Mouse (Mus musculus) neural tube, embryonic 12.5 days (tissue): ENCODE measurements around the gene BC035044. TPM values are rescaled to one million over a fixed set of nuclear protein-coding genes. Genes with fewer than 3 reads are reported as not detected.
"Not testable (repeated sequence)": the region's sequence is repeated elsewhere in the genome, so short reads cannot be mapped to it uniquely, and the experiment has no call there.

Source experiments
- ATAC-seq: fragments of 200-750 bp; cut with Nextera tagmentation; 2 replicates; pipeline ENCODE4 v1.8.0; 2017; ENCODE audit warnings: low read depth, mild to moderate bottlenecking, moderate TSS enrichment, moderate library complexity; ENCODE audit not compliant: low FRiP score
- H3K27ac ChIP-seq: fragments of 300-500 bp; sonication (generic); 2 replicates; pipeline ENCODE4 v1.5.1; 2016
- H3K27me3 ChIP-seq: fragments of 300-500 bp; sonication (generic); replicated peaks from 2 replicates; pipeline ENCODE4 v1.6.1; 2016; ENCODE audit warnings: mild to moderate bottlenecking
- H3K36me3 ChIP-seq: fragments of 300-500 bp; sonication (generic); 2 replicates; pipeline ENCODE4 v1.6.1; 2016; ENCODE audit warnings: mild to moderate bottlenecking
- H3K4me1 ChIP-seq: fragments of 300-500 bp; sonication (generic); 2 replicates; pipeline ENCODE4 v1.6.1; 2016
- H3K4me2 ChIP-seq: fragments of 300-500 bp; sonication (generic); replicated peaks from 2 replicates; pipeline ENCODE4 v1.6.1; 2016; ENCODE audit warnings: mild to moderate bottlenecking
- H3K4me3 ChIP-seq: fragments of 300-500 bp; sonication (generic); 2 replicates; pipeline ENCODE4 v1.5.1; 2016
- H3K9ac ChIP-seq: fragments of 300-500 bp; sonication (generic); 2 replicates; pipeline ENCODE4 v1.6.1; 2016; ENCODE audit warnings: mild to moderate bottlenecking
- H3K9me3 ChIP-seq: fragments of 300-500 bp; sonication (generic); 2 replicates; pipeline ENCODE4 v1.6.1; 2016; ENCODE audit warnings: mild to moderate bottlenecking
- WGBS: fragments of 180-500 bp; shearing (Covaris S2); methylation state at CpG from one replicate; pipeline ENCODE4 v1.1.7; 2016; 5-methylcytosine and 5-hydroxymethylcytosine counted together
- polyA plus RNA-seq: library from polyadenylated mRNA; unstranded; fragments of >200 nt; fragmentation: Nextera tagmentation; extraction: Ambion mirVana; gene quantifications from 2 replicates; pipeline ENCODE4 v1.2.1, GENCODE M21; 2016

BC035044 gene
- polyA plus RNA-seq, 1 experiment from 2014 or later, result 0.80 TPM

DNA sequence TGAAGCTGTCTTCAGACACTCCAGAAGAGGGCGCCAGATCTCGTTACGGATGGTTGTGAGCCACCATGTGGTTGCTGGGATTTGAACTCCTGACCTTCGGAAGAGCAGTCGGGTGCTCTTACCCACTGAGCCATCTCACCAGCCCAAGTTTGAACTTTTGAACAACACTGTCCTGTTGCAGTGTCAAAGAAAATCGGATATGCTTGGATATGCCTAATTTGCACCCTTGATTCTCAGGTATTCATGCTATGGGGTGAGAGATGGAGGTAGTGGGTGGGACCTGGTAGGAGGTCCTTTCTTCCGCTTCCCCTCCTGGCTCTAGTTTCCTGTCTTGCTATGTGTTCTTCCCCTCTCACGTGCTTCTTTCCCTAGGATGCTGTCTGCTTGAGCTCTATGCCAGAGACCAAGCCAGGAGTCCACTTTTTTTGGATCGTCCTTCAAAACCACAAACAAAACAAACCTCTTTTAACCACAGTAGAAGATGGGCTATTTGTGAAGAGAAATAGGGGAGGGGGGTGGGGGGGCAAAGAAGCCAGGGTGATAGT lies 44.9 kb downstream of the BC035044 start:
- no peak overlapping the region for H3K4me3 ChIP-seq
- no peaks in the 10 kb centered on the region for H3K27me3 ChIP-seq
- H3K9ac ChIP-seq, result no peak overlapping the region
- H3K4me1 ChIP-seq, result 0 out of 2 replicates have a peak, but pooled peaks cover 5% of the 10 kb centered on the region
- no peak overlapping the region for H3K27ac ChIP-seq
- WGBS, result 53% methylated on average over 9 of the region's 9 CpGs
- no peaks in the 10 kb centered on the region for H3K36me3 ChIP-seq
- no peaks in the 10 kb centered on the region for H3K9me3 ChIP-seq
- H3K4me2 ChIP-seq, result no peak overlapping the region
- ATAC-seq, result no peak

DNA sequence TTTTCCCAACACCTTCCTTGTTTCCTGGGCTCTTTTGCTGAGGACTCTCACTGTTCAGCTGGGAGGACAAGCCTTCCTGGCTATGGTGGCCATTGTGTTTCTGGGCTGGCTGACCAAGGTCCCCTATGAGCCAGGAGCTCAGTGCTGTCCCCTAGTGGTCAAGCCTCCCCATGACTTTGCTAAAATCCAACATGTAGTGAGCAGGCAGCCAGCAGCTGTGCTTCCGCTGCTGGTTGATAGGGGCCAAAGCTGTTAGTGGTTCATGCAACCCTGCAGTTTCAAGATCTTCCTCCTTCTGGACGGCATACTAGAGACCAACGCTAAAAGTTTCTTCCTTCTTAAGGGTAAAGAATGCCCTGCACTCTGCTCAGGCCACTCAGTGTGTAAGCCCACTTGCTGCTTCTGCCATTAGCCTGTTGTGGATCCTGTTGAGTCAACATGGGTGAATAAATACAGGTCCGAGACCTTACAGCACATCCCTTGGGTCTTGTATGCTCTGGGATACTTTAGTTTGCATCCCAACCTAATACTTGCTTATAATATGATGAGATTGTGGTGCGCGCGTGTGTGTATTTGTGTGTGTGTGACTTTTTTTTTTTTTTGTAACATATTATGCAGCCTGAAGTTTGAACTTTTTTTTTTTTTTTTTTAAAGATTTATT lies 45.5 kb downstream of the BC035044 start:
- Histone ChIP-seq H3K36me3 (no peaks in the 10 kb centered on the region), H3K4me1 (0 out of 2 replicates have a peak, but pooled peaks cover 5% of the 10 kb centered on the region), H3K4me2 (peak overlapping the region; percentile 27; the same call in 1 of the 2 replicates), H3K27ac (no peak overlapping the region), H3K9me3 (no peaks in the 10 kb centered on the region), H3K9ac (no peak overlapping the region), H3K27me3 (no peaks in the 10 kb centered on the region), H3K4me3 (no peak overlapping the region)
- 31% methylated on average over 7 of the region's 7 CpGs for WGBS
- ATAC-seq, result no peak

DNA sequence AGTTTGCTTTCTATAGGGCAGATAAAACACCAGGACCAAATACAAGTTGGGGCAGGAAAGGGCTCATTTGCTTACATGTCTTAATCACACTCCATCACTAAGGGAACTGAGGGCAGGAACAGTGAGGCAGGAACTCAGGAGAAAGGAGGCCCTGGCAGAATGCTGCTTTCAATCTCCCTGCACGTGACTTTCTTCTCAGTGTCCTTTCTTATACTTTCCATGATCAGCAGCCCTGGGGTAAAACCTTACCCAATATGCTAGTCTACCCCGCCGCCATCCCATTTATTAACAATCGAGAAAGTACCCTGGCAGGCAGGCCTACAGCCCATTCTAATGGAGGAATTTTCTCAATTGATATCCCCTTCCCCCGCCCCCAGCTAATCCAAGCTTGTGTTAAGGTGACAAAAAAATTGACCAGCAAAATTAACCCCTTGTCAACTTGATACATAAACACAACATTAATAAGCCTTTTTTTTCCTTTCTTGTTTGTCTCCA lies 46.3 kb downstream of the BC035044 start:
- 0 out of 2 replicates have a peak, but pooled peaks cover 5% of the 10 kb centered on the region for H3K4me1 ChIP-seq
- no peaks in the 10 kb centered on the region for H3K36me3 ChIP-seq
- H3K27ac ChIP-seq, result no peak overlapping the region
- no peak overlapping the region for H3K4me3 ChIP-seq
- H3K9me3 ChIP-seq, result no peaks in the 10 kb centered on the region
- WGBS, result 82% methylated on average over 5 of the region's 5 CpGs
- peak overlapping the region; percentile 62; the same call in 1 of the 2 replicates for H3K4me2 ChIP-seq
- no peak overlapping the region for H3K9ac ChIP-seq
- H3K27me3 ChIP-seq, result no peaks in the 10 kb centered on the region
- ATAC-seq, result no peak

DNA sequence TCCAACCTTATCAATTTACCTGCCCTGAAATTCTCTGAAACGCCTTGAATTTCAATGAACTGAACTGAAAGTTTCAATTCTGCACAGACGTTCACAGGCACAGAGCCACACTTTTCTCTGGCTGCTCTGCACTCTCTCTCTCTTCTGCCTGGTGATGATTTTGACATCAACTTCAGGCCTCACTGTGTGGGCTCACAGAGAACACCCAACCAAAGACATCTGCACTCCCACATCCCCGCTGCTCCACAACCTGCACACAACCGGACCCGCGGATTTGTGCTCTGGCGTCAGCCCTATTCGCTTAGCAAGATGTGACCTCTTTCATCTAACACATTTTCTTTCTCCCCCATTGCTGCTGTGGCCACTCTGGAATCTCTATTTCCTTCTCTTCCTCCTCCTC lies 46.8 kb downstream of the BC035044 start:
- Histone ChIP-seq H3K27me3 (no peaks in the 10 kb centered on the region), H3K4me2 (peak overlapping the region; percentile 62), H3K36me3 (no peaks in the 10 kb centered on the region), H3K27ac (no peak overlapping the region), H3K4me1 (0 out of 2 replicates have a peak, but pooled peaks cover 5% of the 10 kb centered on the region), H3K9me3 (no peaks in the 10 kb centered on the region), H3K4me3 (peak overlapping the region; percentile 73; the same call in 1 of the 2 replicates), H3K9ac (no peak overlapping the region; the same call in 1 of the 2 replicates)
- WGBS, result 40% methylated on average over 8 of the region's 8 CpGs
- no peak for ATAC-seq

DNA sequence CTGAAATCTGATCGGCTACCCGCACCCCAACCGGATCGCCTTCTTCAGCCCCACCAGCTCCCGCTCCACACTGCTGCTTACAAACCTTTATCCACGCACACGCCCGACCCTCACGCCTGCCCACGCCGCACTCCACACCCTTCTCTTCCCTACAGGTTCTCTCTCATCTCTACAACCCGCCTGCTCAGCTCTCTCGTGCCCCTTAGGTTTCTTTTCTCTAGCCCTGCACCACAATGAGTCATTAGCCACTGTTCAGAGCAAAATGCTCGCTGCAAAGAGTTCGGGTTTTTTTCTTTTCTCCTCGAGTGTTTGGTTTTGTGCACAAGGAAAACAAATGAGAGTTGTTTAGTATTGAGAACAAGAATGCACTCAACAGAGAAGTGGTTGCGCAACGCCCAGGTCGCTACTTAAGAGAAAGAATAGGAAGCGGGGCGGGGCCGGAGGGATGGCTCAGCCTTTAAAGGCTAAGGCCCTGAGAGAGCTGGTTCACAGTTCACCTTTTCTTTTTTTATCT lies 47.4 kb downstream of the BC035044 start:
- Histone ChIP-seq H3K27me3 (no peaks in the 10 kb centered on the region), H3K9ac (peak overlapping the region; percentile 51), H3K27ac (peak overlapping the region; percentile 74; the same call in 1 of the 2 replicates), H3K4me2 (peak overlapping the region; percentile 62), H3K36me3 (no peaks in the 10 kb centered on the region), H3K4me1 (0 out of 2 replicates have a peak, but pooled peaks cover 5% of the 10 kb centered on the region), H3K9me3 (no peaks in the 10 kb centered on the region), H3K4me3 (peak overlapping the region; percentile 73)
- peak; percentile 44 for ATAC-seq
- under 1% methylated on average over 22 of the region's 22 CpGs for WGBS

DNA sequence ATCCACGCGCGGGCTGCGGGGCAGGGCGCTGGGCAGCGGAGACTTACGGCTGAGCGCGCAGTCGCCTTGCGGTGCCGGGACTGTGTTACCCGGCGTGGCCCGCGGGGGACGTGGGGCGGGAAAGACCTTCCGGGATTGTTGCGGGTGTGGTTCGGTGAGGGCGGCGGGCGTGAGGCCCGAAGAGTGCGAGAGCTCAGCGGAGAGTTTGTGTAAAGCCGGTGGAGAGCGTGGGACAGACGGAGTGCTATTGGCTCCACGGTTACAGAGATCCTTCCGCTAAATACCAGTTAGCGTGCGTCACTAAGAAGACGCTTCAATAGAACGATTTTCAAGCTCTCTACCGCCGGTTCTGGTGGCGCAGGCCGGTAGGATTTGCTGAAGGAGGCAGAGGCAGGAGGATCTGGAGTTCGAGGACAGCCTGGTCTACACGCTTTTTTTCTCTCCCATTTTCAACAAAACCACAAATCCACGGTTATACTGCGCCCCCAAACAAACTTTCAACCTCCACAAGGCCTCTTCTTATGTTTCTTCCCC lies 47.9 kb downstream of the BC035044 start:
- Histone ChIP-seq H3K4me1 (0 out of 2 replicates have a peak, but pooled peaks cover 5% of the 10 kb centered on the region), H3K4me2 (peak overlapping the region; percentile 62), H3K27ac (peak overlapping the region; percentile 74; the same call in 1 of the 2 replicates), H3K9me3 (no peaks in the 10 kb centered on the region), H3K9ac (peak overlapping the region; percentile 75), H3K36me3 (no peaks in the 10 kb centered on the region), H3K4me3 (peak overlapping the region; percentile 73), H3K27me3 (no peaks in the 10 kb centered on the region)
- ATAC-seq, result peak; percentile 78
- under 1% methylated on average over 44 of the region's 44 CpGs for WGBS

DNA sequence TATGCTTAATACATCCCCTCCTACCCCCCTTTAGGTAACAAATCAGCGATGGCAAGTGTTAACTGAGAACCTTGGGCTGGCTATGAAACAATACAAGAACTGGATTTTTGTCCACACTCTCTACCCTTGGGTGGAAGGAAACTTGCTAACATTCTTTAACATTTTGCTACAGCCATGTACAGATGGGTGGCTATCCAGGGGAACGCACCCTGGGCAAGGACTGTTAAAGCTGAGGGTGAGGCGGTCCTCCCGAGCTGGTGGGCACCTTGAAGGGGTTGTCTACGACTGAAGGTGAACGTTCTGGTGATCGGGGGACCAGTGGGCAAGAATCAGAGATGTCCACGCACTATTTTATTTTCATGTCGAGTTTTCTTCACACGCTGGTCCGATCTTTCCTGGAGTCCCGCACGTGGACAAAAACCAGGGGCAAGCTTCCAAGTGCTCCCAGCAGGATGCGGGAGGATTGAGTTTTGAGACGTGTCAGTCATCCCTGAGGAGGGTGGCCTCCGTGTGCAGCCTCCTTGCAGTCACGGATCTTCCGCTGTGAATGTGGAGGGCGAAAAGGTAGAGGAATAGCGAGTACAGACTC lies 48.5 kb downstream of the BC035044 start:
- Histone ChIP-seq H3K36me3 (no peaks in the 10 kb centered on the region), H3K9ac (peak overlapping the region; percentile 75), H3K4me1 (peaks cover 6% of the 10 kb centered on the region; the same call in 1 of the 2 replicates), H3K9me3 (no peaks in the 10 kb centered on the region), H3K4me2 (peak overlapping the region; percentile 62), H3K27me3 (no peaks in the 10 kb centered on the region), H3K27ac (peak overlapping the region; percentile 42), H3K4me3 (peak overlapping the region; percentile 73)
- WGBS, result under 1% methylated on average over 20 of the region's 20 CpGs
- no peak for ATAC-seq

DNA sequence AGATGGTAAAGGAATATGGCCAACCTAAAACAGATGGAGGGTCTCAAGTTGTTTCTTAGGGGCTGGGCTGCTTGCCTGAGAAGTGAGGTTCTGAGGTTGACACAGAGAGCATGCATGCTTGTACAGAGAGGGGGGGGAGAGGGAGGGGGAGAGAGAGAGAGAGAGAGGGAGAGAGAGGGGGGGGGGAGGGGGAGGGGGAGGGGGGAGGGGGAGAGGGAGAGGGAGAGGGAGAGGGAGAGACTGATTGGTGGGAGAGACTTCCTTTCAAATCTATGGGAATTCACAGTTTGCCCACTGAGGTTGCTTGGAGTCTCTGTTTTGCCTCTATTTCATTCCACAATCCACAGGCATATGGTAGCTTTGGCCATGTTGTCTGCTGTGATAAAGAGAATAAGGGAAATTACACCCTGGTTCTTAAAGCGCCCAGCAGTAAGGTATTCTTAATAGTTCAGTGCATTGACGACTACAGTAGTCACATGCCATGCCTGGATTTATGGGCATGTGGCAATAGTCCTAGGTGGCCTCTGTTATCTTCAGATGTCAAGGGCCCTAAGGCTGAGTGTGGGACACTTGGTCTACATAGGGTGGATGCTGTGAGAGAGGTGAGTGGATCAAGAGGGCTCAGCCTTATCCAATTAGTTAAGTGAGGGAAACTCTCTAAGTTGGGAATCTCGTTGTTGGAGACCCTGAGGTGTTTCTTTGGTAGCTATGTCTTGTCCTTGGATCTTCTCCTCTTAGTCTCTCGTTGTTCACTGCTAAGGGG lies 49.4 kb downstream of the BC035044 start:
- Histone ChIP-seq H3K9me3 (no peaks in the 10 kb centered on the region), H3K4me2 (peak overlapping the region; percentile 62), H3K4me1 (peaks cover 9% of the 10 kb centered on the region; the same call in 1 of the 2 replicates), H3K27ac (no peak overlapping the region), H3K9ac (no peak overlapping the region), H3K27me3 (no peaks in the 10 kb centered on the region), H3K36me3 (no peaks in the 10 kb centered on the region), H3K4me3 (peak overlapping the region; percentile 73; the same call in 1 of the 2 replicates)
- no peak for ATAC-seq
- 52% methylated on average over 4 of the region's 4 CpGs for WGBS

DNA sequence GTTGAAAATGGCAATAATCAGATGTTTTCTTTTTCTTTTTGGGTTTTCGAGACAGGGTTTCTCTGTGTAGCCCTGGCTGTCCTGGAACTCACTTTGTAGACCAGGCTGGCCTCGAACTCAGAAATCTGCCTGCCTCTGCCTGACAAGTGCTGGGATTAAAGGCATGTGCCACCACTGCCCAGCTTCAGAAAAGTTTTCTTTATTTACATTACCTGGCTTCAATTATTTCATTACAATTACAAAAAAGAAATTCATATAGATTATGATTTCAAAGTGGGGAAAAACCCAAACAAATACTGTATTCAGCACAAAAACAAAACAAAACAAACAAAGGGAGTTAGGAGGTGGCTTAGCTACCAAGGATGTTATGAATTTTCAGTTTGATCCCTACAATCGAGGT lies 50.3 kb downstream of the BC035044 start:
- H3K4me2 ChIP-seq, H3K27ac ChIP-seq, H3K4me1 ChIP-seq, H3K9ac ChIP-seq, ATAC-seq, H3K36me3 ChIP-seq, H3K4me3 ChIP-seq, H3K9me3 ChIP-seq, H3K27me3 ChIP-seq: not testable (repeated sequence)
- WGBS, result 84% methylated on average over 3 of the region's 3 CpGs

DNA sequence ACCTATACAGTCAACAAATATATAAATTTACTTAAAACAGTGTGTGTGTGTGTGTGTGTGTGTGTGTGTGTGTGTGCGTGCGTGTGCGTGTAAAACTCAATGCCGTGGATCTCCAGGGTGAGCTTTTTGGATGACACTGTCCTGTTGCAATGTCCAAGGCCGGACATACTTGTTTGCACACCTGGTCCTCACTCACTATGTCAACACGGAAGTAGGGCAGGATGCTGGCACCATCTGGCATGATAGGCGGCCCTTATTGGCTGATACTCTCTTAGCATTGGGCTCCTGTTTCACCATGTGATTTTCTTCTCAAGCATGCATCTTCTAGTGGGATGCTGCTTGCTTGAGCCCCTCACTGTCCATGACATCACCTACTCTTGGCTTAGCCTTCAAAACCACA lies 51.0 kb downstream of the BC035044 start:
- Histone ChIP-seq H3K9ac (peak overlapping the region; percentile 33; the same call in 1 of the 2 replicates), H3K27ac (no peak overlapping the region), H3K36me3 (no peaks in the 10 kb centered on the region), H3K4me2 (peak overlapping the region; percentile 65), H3K9me3 (no peaks in the 10 kb centered on the region), H3K27me3 (no peaks in the 10 kb centered on the region), H3K4me3 (no peak overlapping the region), H3K4me1 (peaks cover 9% of the 10 kb centered on the region; the same call in 1 of the 2 replicates)
- WGBS, result 74% methylated on average over 7 of the region's 7 CpGs
- ATAC-seq, result no peak

DNA sequence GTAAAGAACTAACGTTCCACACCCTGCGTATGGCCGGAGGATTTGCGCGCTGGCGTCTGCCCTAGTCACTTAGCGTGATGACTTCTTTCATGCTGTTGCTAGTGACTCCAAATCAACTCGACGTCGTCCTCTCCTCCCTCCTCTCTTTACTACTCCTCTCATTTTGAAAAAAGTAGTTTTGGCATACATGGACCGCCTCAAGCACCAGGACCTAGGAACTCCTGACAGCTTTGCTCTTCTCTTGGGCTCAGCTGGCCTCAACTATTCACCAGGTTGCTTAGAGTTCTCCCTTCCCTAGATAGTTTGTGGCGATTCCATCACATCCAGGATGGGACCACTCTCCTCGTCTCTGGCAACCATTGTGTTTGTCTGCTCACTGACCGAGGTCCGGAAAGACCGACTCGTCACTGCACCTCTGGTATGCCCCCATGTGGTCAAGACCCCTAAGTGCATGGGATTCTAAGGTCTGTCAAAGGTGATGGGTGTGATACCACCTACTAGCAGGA lies 51.6 kb downstream of the BC035044 start:
- no peaks in the 10 kb centered on the region for H3K36me3 ChIP-seq
- peaks cover 9% of the 10 kb centered on the region; the same call in 1 of the 2 replicates for H3K4me1 ChIP-seq
- no peaks in the 10 kb centered on the region for H3K9me3 ChIP-seq
- peak overlapping the region; percentile 60 for H3K4me3 ChIP-seq
- peak overlapping the region; percentile 33 for H3K9ac ChIP-seq
- WGBS, result under 1% methylated on average over 17 of the region's 17 CpGs
- peak; percentile 6; the same call in 1 of the 2 replicates for ATAC-seq
- peak overlapping the region; percentile 65 for H3K4me2 ChIP-seq
- no peaks in the 10 kb centered on the region for H3K27me3 ChIP-seq
- H3K27ac ChIP-seq, result no peak overlapping the region; the same call in 1 of the 2 replicates
